Mouse (Mus musculus): ENCODE measurements around the gene Rin3.

DNA sequence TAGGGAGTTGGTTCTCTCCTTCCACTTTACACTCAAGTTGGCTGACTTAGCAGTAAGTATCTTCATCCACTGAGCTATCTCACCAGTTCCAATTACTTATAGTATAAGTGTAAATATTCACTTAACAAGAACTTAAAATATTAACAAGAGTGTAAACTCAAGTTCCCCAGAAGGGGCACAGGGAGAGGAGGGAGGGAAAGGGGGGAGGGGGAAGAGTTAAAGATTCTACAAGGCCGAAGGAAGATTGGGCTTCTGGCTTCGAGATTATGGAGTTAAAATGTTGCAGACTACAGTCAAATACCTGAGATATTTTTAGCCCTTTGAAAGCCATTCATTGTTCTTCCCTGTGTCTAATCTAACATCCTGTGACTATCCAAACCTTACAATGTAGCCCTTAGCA, 141.6 kb downstream of the Rin3 start:
- TF ChIP-seq HCFC1 (IDR thresholded peaks at IDR 0.05; ENCODE audit: borderline replicate concordance, insufficient read depth, low read length) (no peak), ZC3H11A (IDR thresholded peaks at IDR 0.05; ENCODE audit: borderline replicate concordance, low read depth, low read length) (no peak), ZNF384 (IDR thresholded peaks at IDR 0.05; ENCODE audit: low read depth, low read length) (no peak), MAFK (IDR thresholded peaks at IDR 0.05; ENCODE audit: insufficient read depth, low read depth, low read length) (no peak)
